23 mouse cellular contexts compared by ENCODE assay signal in the genomic region with DNA sequence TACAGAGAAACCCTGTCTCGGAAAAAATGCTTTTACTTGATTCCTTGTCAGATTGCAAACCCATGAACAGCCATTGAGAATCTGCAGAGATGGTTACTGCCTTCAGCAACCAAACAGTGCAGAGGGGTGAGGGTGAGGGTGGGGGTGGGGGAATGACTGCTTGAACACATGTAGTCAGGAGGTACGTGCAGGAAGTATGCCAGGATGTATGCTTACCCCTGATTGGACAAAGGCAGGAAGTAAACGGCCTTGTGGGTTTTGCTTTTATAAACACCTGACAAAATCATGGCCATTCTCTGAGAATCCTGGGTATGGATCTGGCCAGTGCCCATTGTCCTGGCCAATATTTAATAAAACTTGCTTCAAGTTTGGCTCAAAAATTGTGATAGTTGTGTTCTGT.
A peak's percentile ranks its signal among the peaks of the same experiment; 100 is the strongest.
DNase-seq lines count a peak whose midpoint lies in the region; ATAC-seq lines count a peak whose summit lies in the region.
"Had no signal": no experiment of that assay in that cellular context is flagged by ENCODE, and none has a peak within 500 bp of the region (broad histone marks: within the 10 kb centered on the region; RNA-seq: fewer than 3 reads in every experiment).

No protein-coding gene starts in this region.

- no peaks in the 10 kb centered on the region for H3K27me3 ChIP-seq in lung, embryonic 15.5 days
- no peaks in the 10 kb centered on the region for H3K27me3 ChIP-seq in embryonic facial prominence, embryonic 10.5 days (replicated peaks; ENCODE audit: low read depth, poor library complexity, severe bottlenecking)
- H3K27me3 ChIP-seq: embryonic facial prominence, embryonic 13.5 days; heart, embryonic 12.5 days had no signal

- no peaks in the 10 kb centered on the region for H3K36me3 ChIP-seq in lung, embryonic 15.5 days
- H3K36me3 ChIP-seq in embryonic facial prominence, embryonic 10.5 days (replicated peaks), result no peaks in the 10 kb centered on the region
- H3K36me3 ChIP-seq: embryonic facial prominence, embryonic 13.5 days; heart, embryonic 12.5 days; limb, embryonic 10.5 days; midbrain, embryonic 10.5 days had no signal

- 0 out of 2 replicates have a peak, but pooled peaks have one; percentile 52 for ATAC-seq in lung, embryonic 15.5 days (ENCODE audit: borderline replicate concordance, extremely low read depth, low FRiP score, low TSS enrichment)
- peak; percentile 38 to 47 for ATAC-seq in hematopoietic stem cell, adult 5-6 weeks (replicated peaks in 1 of 2; ENCODE audit: insufficient read depth in 1 of 2, low FRiP score in 2 of 2, low TSS enrichment in 1 of 2, low read depth in 1 of 2, poor library complexity in 2 of 2, severe bottlenecking in 2 of 2)
- ATAC-seq: forebrain, embryonic 14.5 days; hindbrain, embryonic 16.5 days; liver, postnatal 0 days had no signal

- H3K4me3 ChIP-seq in lung, embryonic 15.5 days, result no peak overlapping the region
- no peak overlapping the region for H3K4me3 ChIP-seq in embryonic facial prominence, embryonic 10.5 days
- H3K4me3 ChIP-seq: embryonic facial prominence, embryonic 13.5 days; heart, embryonic 12.5 days; left cerebral cortex, adult 2 months; limb, embryonic 10.5 days; midbrain, embryonic 10.5 days had no signal

- WGBS in lung, embryonic 15.5 days, result 56% methylated on average over 3 of the region's 3 CpGs
- WGBS in embryonic facial prominence, embryonic 10.5 days, result 76% methylated on average over 3 of the region's 3 CpGs

- H3K4me1 ChIP-seq in lung, embryonic 15.5 days, result no peaks in the 10 kb centered on the region
- no peaks in the 10 kb centered on the region for H3K4me1 ChIP-seq in embryonic facial prominence, embryonic 10.5 days
- H3K4me1 ChIP-seq: embryonic facial prominence, embryonic 13.5 days; heart, embryonic 12.5 days; limb, embryonic 10.5 days; midbrain, embryonic 10.5 days had no signal

- DNase-seq in lung, postnatal 14 days, result no peak
- DNase-seq in thymus, adult 18-20 months, result peak; percentile 5 to 37
- no peak for DNase-seq in right cerebral cortex, postnatal 10 days (ENCODE audit: low spot score in 2 of 2)
- DNase-seq in urinary bladder, postnatal 4 days (ENCODE audit: low spot score in 2 of 2), result no peak
- DNase-seq in embryonic facial prominence, embryonic 10.5 days (ENCODE audit: low spot score), result no peak
- DNase-seq: adrenal gland, adult 2 months; cerebellum, adult 9-11 months; gastrocnemius, postnatal 10 days; heart, adult 11 months; heart, postnatal 14 days; kidney, adult 18-20 months; liver, postnatal 0 days; retina, postnatal 1 day had no signal

- H3K9ac ChIP-seq in lung, embryonic 15.5 days, result no peak overlapping the region
- H3K9ac ChIP-seq: embryonic facial prominence, embryonic 13.5 days; heart, embryonic 12.5 days; liver, postnatal 0 days had no signal

- H3K27ac ChIP-seq in lung, embryonic 15.5 days, result no peak overlapping the region
- no peak overlapping the region for H3K27ac ChIP-seq in embryonic facial prominence, embryonic 10.5 days (replicated peaks)
- H3K27ac ChIP-seq: embryonic facial prominence, embryonic 13.5 days; kidney, postnatal 0 days; left cerebral cortex, adult 2 months; limb, embryonic 10.5 days; midbrain, embryonic 10.5 days had no signal

- no peaks in the 10 kb centered on the region for H3K9me3 ChIP-seq in lung, embryonic 15.5 days
- H3K9me3 ChIP-seq in embryonic facial prominence, embryonic 10.5 days, result no peaks in the 10 kb centered on the region
- H3K9me3 ChIP-seq: embryonic facial prominence, embryonic 13.5 days; heart, embryonic 12.5 days; limb, embryonic 10.5 days; midbrain, embryonic 10.5 days had no signal

- no peak overlapping the region for H3K4me2 ChIP-seq in lung, embryonic 15.5 days
- H3K4me2 ChIP-seq: embryonic facial prominence, embryonic 13.5 days; heart, embryonic 12.5 days had no signal

Comparison
In these comparisons a context has a peak if more than half of its experiments do, and no peak if none do; other contexts are left out.
1. DNase-seq: peak in thymus, adult 18-20 months (2 of 2); none in lung, postnatal 14 days (single experiment), right cerebral cortex, postnatal 10 days (0 of 2), urinary bladder, postnatal 4 days (0 of 2) and embryonic facial prominence, embryonic 10.5 days (single experiment).